Mouse (Mus musculus) natural killer cell, adult 2 months (primary cell): ENCODE data around the gene Nxph1.

Experiments
- DNase-seq, 2 experiments: peaks; one replicate each; pipeline ENCODE4 v3.0.0; 2022; ENCODE audit warnings: low spot score in 2 of 2

Nxph1 gene

GRCm38 (mm10) chr6:9124321-9124914, 176.2 kb downstream of the Nxph1 start:
- no peak for DNase-seq

GRCm38 (mm10) chr6:9133589-9134279, 185.5 kb downstream of the Nxph1 start:
- DNase-seq, result no peak

GRCm38 (mm10) chr6:9147966-9148365, 199.7 kb downstream of the Nxph1 start:
- DNase-seq, result no peak

- no peak for DNase-seq
Measured at GRCm38 (mm10) chr6:9149791-9150190, 201.6 kb downstream of the Nxph1 start.

GRCm38 (mm10) chr6:9159191-9159590, 211.0 kb downstream of the Nxph1 start:
- DNase-seq, result no peak

- DNase-seq, result no peak
Measured at GRCm38 (mm10) chr6:9182477-9182876, 234.2 kb downstream of the Nxph1 start.

GRCm38 (mm10) chr6:9210730-9211129, 262.5 kb downstream of the Nxph1 start:
- DNase-seq, result no peak

GRCm38 (mm10) chr6:9220724-9221453, 272.7 kb downstream of the Nxph1 start:
- DNase-seq, result no peak

GRCm38 (mm10) chr6:9234802-9235201, 286.6 kb downstream of the Nxph1 start:
- no peak for DNase-seq

GRCm38 (mm10) chr6:9267998-9268397, 319.8 kb downstream of the Nxph1 start:
- DNase-seq, result no peak
